Mouse (Mus musculus) c-Kit-positive CD71-positive TER-119-positive erythroid progenitor cells, embryonic 14.5 days (primary cell): Measurements from ENCODE around the gene H2-Q6.
"Not testable (repeated sequence)": the region's sequence is repeated elsewhere in the genome, so short reads cannot be mapped to it uniquely, and the experiment has no call there.

ENCODE experiments used
- DNase-seq: peaks from one replicate; pipeline ENCODE4 v3.0.0-alpha.2; 2013; ENCODE audit warnings: low spot score

Gene H2-Q6

DNA sequence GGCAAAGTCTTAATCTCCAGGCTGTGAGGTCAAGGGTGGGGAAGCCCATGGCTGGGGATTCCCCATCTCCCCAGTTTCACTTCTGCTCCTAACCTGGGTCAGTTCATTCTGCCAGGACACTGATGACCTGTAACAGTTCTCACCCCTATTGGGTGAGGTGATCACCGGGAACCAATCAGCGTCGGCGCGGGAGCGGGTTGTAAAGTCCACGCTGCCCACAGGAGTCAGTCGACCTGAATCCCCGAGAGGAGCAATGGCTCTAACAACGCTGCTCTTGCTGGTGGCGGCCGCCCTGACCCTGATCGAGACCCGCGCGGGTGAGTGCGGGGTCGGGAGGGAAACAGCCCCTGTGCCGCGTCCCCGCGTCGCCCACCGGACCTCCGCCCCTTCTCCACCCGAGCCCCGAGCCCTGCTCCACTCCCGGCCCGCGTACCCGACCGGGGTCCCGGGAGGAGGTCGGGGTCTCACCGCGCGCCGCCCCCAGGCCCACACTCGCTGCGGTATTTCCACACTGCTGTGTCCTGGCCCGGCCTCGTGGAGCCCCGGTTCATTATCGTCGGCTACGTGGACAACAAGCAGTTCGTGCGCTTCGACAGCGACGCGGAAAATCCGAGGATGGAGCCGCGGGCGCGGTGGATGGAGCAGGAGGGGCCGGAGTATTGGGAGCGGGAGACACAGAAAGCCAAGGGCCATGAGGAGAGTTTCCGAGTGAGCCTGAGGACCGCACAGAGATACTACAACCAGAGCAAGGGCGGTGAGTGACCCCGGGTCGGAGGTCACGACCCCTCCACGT lies at the start of gene H2-Q6:
TSS of gene H2-Q6 (plus strand) at position 227 of the 793 bp plus-strand sequence.
- not testable (repeated sequence) for DNase-seq

DNA sequence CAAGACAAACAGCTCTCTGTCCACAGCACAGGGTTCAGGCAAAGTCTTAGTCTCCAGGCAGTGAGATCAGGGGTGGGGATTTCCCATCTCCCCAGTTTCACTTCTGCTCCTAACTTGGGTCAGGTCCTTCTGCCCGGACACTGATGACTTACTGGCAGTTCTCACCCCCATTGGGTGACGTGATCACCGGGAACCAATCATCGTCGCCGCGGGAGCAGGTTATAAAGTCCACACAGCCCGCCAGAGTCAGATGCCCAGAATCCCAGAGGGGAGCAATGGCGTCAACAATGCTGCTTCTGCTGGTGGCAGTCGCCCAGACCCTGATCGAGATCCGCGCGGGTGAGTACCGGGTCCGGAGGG lies 45.3 kb upstream of the H2-Q6 start, which contains the start of gene H2-Q4:
TSS of gene H2-Q4 (plus strand) at position 249 of the 360 bp plus-strand sequence.
- peak; percentile 60 for DNase-seq

GRCm38 (mm10) chr17:35379729-35380451 lies 44.8 kb upstream of the H2-Q6 start:
- DNase-seq = peak; percentile 26

DNA sequence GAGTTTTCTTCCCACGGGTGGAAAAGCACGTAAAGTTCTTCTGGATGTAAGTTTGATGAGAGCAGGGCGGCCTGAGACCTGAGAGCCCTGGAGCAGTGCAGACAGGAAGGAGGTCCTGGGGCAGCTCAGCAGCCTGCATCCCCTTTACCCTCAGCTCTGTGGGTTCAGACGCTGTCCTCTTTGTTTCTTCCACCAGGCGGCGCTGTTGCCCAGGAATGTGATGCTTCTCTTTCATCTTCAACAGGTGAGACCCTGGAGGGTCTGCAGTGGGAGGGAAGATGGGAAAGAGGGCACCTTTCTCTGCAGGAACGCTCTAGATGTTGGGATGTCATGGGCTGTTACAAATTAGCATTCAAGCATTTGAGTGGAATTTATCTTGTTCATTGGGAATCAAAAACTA lies 34.9 kb upstream of the H2-Q6 start:
- not testable (repeated sequence) for DNase-seq

- not testable (repeated sequence) for DNase-seq
These were observed 32.0 kb upstream of the H2-Q6 start for GRCm38 (mm10) chr17:35392671-35393070.

GRCm38 (mm10) chr17:35393864-35394800 lies 30.5 kb upstream of the H2-Q6 start:
- not testable (repeated sequence) for DNase-seq

DNA sequence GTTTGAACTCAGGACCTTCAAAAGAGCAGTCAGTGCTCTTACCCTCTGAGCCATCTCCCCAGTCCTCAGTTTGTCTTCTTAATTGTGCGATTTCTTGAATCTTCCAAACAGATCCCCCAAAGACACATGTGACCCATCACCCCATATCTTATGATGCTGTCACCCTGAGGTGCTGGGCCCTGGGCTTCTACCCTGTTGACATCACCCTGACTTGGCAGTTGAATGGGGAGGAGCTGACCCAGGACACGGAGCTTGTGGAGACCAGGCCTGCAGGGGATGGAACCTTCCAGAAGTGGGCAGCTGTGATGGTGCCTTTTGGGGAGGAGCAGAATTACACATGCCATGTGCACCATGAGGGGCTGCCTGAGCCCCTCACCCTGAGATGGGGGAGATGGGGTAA lies 27.7 kb upstream of the H2-Q6 start:
- not testable (repeated sequence) for DNase-seq

GRCm38 (mm10) chr17:35413057-35413456 lies 11.6 kb upstream of the H2-Q6 start:
- not testable (repeated sequence) for DNase-seq

GRCm38 (mm10) chr17:35415273-35416129 lies 9.1 kb upstream of the H2-Q6 start:
- DNase-seq = not testable (repeated sequence)

GRCm38 (mm10) chr17:35418772-35419171 lies 5.9 kb upstream of the H2-Q6 start:
- DNase-seq = no peak

DNA sequence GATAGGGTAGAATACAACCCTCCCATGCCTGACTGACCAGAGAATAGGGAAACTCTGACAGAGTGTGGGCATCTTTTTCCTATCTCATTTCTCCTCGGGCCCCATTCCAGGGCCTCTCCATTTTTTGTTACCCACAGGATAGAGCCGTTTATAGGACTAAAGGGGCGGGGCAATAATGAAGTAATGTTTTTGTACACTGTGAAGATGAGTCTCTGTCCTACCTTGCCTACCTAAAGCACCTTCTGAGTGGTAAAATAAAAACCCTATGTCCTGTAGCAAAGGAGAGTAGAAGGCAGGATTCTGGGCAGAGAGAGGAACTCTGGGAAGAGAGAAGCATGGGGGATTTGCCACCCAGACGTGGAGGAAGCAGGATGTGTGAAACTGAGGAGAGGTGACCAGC lies 5.1 kb upstream of the H2-Q6 start:
- DNase-seq = not testable (repeated sequence)

DNA sequence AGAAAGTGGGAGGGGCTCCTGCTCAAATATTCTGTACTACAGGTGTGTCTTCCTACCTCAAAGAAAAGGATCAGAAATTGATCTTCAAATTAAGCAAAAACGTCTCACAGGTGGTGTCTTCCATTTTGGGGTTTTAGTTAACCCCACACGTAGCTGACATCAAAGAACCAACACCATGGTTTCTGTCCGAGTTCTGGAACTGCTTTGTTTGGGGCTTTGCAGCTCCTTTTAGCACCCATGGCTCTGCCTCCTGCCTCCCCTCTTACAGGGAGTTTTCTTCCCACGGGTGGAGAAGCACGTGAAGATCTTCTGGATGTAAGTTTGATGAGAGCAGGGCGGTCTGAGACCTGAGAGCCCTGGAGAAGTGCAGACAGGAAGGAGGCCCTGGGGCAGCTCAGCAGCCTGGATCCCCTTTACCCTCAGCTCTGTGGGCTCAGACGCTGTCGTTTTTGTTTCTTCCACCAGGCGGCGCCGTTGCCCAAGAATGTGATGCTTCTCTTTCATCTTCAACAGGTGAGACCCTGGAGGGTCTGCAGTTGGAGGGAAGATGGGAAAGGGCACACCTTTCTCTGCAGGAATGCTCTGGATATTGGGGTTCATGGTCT lies 4.3 kb upstream of the H2-Q6 start:
- not testable (repeated sequence) for DNase-seq

GRCm38 (mm10) chr17:35421331-35421730 lies 3.3 kb upstream of the H2-Q6 start:
- DNase-seq = not testable (repeated sequence)

- DNase-seq = not testable (repeated sequence)
These were observed 2.3 kb upstream of the H2-Q6 start for GRCm38 (mm10) chr17:35422360-35422759.

DNA sequence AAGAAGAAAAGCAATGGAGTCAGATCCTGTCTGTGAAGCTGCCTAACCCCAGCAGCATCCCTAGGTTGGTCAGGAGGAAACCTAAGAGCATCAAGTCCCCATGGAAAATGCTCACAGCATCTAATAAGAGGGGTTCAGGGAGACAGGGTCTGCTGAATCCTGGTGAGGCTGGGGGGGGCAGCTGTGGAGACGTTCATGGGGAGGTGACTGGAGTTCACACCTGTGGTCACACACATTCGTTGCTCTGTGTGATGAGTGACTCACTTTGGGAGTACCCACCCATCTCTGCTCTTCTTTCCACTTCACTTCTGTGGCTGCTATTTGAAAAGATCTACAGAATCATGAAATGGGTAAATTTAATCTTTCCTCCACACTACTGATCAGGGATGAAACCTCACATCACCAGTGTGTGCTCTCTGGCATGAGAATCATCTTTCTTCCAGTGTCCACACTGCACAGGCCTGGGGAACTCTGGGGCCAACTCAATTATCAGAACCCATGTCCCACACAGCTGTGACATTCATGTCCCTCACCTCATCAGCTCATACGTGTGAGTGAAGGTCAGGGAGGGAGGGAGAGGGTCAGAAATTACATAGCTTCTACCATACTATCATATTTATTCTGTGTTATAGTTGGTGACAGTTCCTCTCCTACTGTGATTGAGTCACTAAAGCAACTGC lies 1.4 kb upstream of the H2-Q6 start:
- not testable (repeated sequence) for DNase-seq

GRCm38 (mm10) chr17:35424106-35424505 lies 544 bp upstream of the H2-Q6 start:
- not testable (repeated sequence) for DNase-seq

- not testable (repeated sequence) for DNase-seq
These were observed 824 bp downstream of the H2-Q6 start for GRCm38 (mm10) chr17:35425474-35425873.

DNA sequence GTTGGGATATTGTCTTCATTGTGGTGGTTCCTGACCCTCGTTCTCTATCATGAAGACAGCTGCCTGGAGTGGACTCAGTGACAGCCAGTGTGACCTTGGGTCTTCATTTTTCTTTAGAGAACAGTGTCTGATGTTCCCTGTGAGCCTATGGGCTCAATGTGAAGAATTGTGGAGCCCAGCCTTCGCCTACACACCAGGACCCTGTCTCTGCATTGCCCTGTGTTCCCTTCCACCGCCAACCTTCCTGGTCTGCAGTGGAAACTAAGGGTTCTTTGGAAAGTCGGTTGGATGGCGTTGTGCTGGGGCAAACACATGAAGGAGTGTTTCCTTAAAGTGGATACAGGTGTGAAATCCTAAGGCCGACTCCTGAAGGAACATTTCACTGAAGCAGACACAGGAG lies 4.2 kb downstream of the H2-Q6 start:
- not testable (repeated sequence) for DNase-seq

DNA sequence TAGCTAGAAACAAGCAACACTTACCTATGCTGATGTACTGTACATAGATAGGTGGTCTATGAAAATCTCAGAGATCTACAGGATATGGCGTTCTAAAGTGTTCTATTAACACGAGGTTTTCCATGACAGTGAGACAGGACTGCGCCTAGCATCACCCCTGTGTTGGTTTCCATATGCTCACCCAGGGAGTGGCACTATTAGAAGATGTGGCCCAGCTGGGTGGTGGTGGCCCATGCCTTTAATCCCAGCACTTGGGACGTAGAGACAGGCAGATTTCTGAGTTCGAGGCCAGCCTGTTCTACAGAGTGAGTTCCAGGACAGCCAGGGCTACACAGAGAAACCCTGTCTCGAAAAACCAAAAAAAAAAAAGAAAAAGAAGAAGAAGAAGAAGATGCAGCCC lies 6.0 kb downstream of the H2-Q6 start:
- not testable (repeated sequence) for DNase-seq

- not testable (repeated sequence) for DNase-seq
These were observed 7.5 kb downstream of the H2-Q6 start for GRCm38 (mm10) chr17:35432167-35432566.
